Mouse (Mus musculus) bone marrow macrophage, adult 2 months (primary cell): ENCODE results near the gene Ccdc86.

Experiments
- CTCF ChIP-seq: IDR thresholded peaks from 2 replicates; pipeline ENCODE4 v1.5.1; 2012; ENCODE audit warnings: low read depth, mild to moderate bottlenecking, low read length, moderate library complexity
- POLR2A ChIP-seq: IDR thresholded peaks from 2 replicates; pipeline ENCODE4 v1.6.1; 2012; ENCODE audit warnings: mild to moderate bottlenecking, low read depth, low read length, borderline replicate concordance

DNA sequence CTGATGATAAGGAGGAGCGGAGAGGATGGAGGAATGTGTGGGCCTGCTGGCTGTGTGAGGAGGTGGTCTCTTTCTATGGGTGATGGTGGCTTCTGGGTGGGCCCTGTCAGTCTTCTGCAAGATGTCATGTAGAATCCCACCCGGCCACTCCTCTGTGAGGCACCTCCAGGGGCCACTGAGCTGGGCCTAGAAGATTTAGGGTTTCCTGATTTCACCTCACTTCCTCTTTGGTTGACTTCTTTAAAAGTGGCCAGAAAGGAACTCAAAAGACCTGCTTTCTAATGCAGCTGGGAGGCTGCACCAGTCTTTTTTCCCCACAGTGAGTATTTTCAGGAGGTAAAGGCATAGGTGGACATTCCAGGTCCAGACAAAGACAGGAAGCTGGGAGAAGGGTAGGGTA, 18.4 kb downstream of the Ccdc86 start:
- no peak for TF ChIP-seq CTCF
- no peak for TF ChIP-seq POLR2A
